Mouse (Mus musculus): ENCODE data around the gene Oprl1. TPM values are rescaled to one million over a fixed set of nuclear protein-coding genes. Genes with fewer than 3 reads are reported as not detected.

The Oprl1 gene
- polyA plus RNA-seq, 1 experiment = not detected

DNA sequence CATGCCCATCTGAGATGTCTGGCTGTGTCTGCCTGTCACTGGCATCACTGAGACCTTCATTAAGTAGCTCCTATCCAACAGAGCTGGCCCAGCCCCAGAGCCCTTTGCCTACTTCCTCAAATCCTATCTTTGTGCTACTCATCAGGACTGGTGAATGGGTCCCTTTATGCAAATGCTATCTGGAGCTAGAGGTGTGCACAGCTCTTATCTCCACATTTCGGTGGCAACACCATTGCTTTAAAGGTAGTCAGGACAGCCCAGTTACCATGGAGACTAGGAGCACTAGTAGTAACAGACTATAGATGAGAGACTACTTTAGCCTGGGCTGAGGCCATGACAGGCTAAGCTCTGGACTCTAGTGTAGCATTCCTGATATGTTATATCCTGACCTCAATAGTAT, 30.1 kb upstream of the Oprl1 start:
- TF ChIP-seq GATA1 (IDR thresholded peaks at IDR 0.05; ENCODE audit: low read length) = no peak

DNA sequence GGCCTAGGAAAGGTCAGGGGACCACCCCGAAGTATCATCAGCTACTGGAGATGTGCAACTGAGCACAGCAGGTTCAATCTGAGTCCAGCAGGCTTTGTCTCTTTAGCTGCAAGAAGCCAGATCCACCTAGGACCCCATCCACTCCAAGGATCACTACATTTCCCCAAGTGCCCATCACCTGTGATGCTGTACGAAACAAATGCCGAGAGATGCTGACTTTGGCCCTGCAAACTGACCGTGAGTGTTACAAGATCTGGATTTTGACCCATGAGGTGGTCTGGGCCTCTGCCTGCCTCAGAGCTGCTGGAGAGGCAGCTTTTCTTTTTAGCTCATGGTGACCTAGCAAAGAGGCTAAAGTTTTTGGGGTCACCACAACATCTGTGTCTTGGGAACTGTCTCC, 29.1 kb upstream of the Oprl1 start:
- no peak for TF ChIP-seq GATA1 (IDR thresholded peaks at IDR 0.05; ENCODE audit: low read length)

DNA sequence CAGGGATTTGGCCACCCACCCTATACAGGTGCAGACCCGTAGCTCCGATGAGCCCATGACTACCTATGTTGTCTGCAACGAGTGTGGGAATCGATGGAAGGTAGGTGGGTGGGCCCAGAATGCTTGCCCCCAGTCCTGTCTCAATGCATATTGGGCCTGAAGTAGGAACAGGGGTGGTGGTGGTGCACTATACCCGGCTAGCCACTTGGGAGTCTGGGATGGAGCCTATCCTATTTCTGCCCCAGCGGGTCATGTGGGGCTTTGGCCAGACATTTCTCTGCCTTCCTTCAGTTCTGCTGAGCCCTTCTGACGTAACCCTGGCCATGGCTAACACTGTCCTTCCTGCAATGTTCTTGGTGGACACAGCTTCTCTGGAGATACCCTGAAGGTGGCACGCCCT, 27.2 kb upstream of the Oprl1 start:
- TF ChIP-seq GATA1 (IDR thresholded peaks at IDR 0.05; ENCODE audit: low read length) = no peak

DNA sequence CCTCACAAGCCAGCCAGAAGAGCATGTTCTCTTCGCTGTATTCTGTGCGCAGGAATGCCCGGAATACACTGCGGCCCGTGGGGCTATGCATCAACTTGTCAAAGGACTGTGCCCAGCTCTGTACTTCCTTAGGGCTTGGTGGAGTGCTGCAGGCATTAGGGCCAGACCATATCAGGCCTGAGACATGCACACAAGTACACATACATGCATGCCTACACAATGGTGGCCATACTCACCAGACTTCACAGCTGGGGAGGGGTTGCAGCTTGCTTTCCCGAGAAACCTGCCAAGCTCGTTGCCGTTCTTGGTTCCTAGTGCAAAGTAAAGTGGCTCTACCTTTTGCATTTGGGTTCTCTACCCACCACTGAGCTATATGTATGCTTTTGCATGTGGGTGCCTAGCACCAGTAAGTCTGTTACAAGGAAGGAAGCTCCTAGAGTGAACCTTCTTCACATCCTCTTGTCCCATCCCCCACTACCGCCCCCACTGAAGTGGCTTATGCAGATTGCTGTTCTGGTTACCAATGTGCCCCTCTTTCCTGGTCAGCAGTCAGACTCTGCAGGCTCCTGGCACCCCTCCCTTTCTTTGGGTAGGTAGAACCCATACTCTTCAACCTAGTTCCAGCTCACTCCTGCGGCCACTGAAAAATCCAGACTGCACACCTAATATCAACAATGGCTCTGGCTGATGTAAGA, 25.2 kb upstream of the Oprl1 start:
- no peak for TF ChIP-seq GATA1 (IDR thresholded peaks at IDR 0.05; ENCODE audit: low read length)

DNA sequence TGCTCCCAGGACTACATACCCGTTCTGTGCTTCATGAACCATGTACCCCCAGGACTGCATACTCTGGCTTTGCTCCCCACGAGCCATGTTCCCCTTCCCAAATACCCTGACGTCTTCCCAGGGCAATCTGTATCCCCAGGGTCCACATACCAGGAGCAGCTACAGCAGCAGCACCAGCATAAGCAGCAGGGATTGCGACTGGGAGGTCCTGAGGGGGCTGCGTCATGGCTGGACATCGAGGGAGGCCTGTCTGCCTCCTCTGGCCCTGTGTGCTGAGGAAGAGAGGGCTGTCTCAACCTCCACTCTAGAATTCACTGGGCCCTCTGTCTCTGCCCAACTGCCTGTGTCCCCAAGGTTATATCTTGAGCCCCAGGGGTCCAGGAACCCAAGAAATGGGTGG, 23.7 kb upstream of the Oprl1 start:
- TF ChIP-seq GATA1 (IDR thresholded peaks at IDR 0.05; ENCODE audit: low read length) = no peak

DNA sequence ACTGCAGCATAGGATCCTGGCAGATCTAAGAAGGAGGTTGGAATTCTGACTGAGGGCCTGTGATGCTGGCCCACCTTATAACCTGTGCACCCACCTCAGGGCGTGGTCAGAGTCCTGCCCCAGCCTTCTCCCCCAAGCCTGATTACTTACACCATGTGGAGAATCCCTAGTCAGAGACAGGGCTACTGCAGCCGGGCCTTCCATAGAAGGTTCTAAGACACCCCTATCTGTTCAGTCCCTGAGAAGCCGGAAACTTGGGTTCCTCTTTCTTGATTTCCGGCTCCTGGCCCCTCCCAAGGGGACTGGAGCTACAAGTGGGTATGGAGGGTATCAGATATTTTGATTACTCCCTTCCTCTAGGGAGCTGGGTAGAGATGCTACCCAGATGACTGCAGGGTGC, 23.2 kb upstream of the Oprl1 start:
- TF ChIP-seq GATA1 (IDR thresholded peaks at IDR 0.05; ENCODE audit: low read length) = no peak

DNA sequence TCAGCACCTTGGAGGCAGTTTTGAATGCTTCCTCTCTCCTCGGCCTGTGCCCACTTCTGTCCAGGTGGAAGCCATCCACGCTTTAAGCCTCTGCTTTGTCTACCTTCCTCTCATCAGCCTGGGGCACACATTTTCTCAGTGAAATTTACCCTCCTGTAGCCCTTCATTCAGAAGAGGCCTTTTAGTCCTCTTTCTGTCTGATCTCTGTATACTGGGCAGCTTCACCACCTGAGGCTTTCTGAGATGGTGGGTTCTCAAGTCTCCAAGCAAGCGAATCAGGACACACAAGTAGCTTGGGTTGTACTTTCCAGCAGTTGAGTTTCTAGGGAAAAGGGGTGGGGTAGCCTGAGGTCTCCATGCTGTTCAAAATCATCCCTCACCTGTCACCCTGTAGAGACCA, 22.5 kb upstream of the Oprl1 start:
- no peak for TF ChIP-seq GATA1 (IDR thresholded peaks at IDR 0.05; ENCODE audit: low read length)

DNA sequence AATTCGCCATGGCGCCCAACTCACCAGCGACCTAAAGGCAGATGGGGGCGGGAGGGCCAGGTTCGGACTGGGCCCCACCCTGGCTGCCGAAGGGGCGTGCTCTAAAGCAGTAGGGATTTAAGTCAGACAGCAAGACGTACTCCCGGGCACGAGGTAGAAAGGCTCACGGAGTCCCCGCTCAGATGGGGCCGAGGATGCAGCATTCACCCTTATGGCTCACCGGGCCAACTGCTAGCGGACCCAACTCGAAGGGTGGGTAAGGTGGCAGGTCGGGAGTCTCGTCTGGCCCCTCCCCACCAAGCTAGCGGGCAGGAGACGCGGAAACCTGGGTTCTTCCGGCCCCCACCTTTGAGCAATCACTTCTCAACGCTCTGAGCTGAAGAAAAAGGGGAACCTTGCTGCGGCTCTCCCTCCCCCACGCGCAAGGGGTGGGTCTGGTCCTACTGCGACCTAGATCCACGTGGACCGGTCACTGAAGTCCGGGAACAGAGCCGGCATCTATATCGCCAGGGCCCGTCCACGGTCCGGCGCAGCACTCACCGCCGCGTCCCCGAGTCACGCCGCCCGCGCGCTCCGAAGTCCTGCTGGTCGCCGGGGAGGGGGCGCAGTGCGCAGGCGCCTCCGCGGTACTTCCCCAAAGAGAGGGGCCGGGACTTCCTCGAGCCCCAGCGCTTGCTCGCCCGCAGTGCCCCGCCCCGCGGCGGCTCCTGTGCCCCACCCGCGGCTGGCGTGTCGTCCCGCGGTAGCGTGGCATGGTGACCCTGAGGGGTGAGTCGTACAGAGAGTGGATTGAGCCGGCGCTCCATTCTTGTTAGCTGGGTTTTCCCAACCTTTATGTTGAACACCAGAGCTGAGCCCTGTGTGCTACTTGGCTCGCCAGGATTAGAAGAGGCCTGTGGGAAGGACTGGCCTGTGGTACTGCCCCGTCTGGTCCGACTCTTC, 21.2 kb upstream of the Oprl1 start, which contains the start of gene Rgs19:
Gene Rgs19 (minus strand): TSS at position 639 of the 942 bp plus-strand sequence.
- no peak for TF ChIP-seq GATA1 (IDR thresholded peaks at IDR 0.05; ENCODE audit: low read length)

DNA sequence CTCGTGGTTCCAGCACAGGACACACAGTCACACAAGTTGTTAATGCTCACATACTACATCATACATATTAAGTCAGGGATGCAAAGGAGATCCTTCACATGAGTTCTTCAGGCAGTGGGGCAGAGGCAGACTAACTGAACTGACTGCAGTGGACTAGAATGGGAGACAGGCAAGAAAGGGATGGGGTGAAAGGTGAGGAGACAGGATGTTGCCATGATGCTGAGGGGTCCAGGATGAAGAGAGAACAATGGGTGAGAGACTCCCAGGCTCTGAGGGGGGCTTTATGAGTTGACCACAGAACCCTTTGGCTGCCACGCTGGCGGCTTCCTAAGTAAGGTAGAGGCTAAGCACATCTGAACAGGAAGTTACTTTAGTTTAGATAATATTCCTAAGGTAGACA, 20.2 kb upstream of the Oprl1 start:
- TF ChIP-seq GATA1 (IDR thresholded peaks at IDR 0.05; ENCODE audit: low read length) = no peak

DNA sequence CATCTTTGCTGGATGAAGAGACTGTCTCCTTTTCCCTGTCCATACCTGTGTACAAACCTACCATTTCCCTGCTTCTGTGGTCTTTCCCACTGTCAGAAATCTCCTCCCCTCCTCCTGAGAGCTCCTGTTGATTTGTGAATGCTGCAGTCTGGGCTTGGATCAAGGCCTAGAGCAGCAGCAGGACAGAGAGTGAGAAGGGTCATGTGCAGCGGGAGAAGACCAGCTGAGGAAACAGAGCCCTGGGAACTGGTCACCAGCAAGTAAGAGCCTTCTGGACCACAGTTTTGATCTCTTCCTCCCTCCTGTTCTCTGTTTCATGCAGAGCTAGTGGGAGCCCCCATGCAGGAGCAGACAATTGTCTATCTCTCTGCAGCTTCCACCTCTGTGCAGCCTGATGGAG, 19.0 kb upstream of the Oprl1 start:
- TF ChIP-seq GATA1 (IDR thresholded peaks at IDR 0.05; ENCODE audit: low read length) = no peak

DNA sequence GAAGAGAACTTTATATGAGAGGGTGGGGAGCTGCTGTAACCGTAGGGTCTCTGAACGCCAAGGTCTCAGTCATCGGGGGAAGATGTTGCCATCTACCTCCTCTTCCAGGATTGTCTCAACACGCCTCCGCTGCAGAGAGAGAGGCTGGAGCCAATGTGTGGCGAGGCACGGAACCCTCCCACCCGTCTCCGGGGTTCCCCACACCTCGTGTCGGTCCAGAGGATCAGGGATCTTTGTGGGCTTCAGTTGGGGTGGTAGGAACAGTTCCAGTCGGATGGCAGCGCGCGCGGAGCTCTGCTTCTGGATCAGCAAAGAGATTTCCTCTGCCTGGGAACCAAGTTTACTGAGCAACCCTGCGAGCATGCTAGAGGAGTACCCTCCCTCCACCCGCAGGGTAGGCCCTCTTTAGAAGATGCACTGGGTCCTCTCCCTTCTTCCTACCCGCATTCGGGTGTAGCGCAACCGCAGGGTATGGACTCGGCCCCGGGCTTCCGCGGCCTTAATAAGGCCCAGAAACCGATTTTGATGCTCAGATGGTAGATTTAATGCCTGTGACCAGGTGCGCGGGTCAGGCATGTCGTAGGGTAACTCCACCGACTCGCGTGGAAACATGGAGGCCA, 17.9 kb upstream of the Oprl1 start:
- TF ChIP-seq GATA1 (IDR thresholded peaks at IDR 0.05; ENCODE audit: low read length) = no peak

DNA sequence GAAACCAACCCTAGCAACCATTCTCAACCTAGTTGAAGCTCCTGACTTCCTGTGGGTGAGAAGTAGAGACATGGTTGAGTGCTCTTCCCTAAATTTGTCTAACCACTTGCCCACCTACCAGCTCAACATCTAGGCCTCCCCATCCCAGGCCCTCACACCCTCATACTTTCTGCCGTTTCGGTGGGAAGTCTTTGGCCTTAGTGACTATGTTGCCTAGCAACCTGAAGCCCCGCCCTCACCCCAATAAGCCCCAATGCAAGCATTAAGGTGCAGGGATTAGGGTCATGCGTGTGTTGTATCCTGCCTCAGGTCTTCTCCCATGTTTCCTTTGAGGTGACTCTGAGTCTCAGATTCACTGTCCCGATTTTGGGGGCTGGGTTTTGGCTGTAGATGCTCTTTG, 16.6 kb upstream of the Oprl1 start, which contains the start of gene Lkaaear1:
Gene Lkaaear1 (minus strand): TSS at position 202 of the 400 bp plus-strand sequence.
- TF ChIP-seq GATA1 (IDR thresholded peaks at IDR 0.05; ENCODE audit: low read length) = no peak

DNA sequence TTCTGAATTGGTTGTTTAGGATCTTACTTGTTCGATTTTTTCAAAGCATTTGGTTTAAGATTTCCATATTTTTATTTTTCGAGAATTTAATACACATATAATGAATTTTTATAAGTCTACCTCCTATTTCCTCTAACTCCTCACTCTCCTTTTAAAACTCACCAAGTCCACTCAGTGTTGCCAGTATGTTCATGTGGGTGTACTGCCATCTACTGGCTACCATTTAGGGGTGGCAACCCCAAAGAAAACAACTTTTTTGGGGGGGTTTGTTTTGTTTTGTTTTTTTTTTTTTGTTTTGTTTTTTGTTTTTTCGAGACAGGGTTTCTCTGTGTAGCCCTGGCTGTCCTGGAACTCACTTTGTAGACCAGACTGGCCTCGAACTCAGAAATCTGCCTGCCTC, 8.1 kb upstream of the Oprl1 start:
- no peak for TF ChIP-seq GATA1 (IDR thresholded peaks at IDR 0.05; ENCODE audit: low read length)

DNA sequence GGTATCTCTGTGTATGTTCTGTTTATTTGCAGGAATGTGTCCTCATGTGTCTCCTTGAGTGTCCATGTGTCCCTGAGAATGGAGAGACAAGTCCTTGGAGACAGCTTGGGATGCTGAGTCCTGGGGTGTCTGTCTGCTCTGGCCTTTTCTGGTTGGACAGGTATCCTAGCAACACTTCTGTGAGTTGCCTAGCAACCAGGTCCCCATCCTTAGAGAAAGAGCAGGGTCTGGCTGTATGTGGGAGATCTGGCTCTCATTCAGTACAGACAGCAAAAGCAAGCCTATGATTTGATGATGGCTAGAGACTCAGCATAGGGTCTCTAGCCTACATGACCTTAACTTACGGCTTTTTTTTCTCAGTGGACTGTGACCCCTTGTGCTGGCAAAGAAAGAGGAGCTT, 1.1 kb upstream of the Oprl1 start:
- no peak for TF ChIP-seq GATA1 (IDR thresholded peaks at IDR 0.05; ENCODE audit: low read length)

DNA sequence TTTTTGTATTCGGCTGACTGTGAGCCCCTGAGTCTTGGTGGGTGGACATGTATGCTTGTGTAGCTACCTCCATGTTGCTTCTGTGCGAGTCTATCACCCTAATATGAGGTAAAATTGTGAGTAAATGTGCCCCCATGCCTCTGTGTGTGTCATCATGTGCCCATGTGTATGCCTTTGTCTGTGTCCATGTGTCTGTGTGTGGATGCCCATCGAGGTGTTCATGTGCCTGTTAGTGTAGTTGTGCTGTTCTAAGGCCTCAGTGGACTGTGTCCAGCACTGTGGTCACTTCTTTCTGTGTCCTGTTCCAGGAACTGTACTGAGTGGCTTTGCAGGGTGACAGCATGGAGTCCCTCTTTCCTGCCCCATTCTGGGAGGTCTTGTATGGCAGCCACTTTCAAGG, 566 bp downstream of the Oprl1 start:
- no peak for TF ChIP-seq GATA1 (IDR thresholded peaks at IDR 0.05; ENCODE audit: low read length)

DNA sequence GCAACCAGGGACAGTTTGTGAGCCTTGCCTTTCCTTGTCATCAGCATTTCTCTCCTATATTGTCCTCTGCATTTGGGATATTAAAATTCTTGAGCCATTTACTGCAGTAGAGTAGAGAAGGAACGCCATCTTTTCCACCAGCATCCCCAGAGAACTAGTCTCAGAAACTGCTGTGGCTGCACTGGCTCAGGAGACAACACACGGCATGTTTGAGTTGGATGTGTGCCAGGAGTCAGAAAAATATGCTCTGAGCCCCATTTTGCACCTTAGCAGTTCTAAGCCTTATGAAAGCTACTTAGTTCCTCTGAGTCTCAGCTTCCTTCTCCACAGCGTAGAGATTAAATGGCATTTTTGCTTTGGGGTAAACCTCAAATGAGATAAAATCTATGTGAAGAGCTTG, 2.2 kb downstream of the Oprl1 start:
- no peak for TF ChIP-seq GATA1 (IDR thresholded peaks at IDR 0.05; ENCODE audit: low read length)

All from G1E-ER4 (cell line).